Mouse (Mus musculus): ENCODE results near the gene Ptprn2.
A peak's percentile ranks its signal among the peaks of the same experiment; 100 is the strongest.

Ptprn2 gene

DNA sequence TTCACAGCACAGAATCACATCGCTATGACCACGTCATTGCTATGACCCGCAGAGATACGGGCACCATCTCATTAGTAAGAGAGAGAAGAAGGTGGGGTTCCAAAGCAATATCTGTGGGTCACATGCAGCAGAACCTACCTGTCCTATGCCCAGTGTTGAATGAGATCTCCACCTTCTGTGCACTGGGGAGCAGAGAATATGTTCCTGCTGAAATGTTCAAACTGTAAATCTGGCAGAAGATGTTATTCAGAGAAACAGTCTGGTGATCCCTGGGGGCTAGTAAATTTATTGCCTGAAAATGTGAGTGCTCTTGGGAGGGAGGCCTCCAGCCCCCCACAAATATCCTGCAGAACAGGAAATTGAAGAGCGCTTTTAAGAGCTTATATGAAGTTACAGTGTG, 490.0 kb downstream of the Ptprn2 start:
- no peak for DNase-seq (ENCODE audit: low spot score in 2 of 2)

DNA sequence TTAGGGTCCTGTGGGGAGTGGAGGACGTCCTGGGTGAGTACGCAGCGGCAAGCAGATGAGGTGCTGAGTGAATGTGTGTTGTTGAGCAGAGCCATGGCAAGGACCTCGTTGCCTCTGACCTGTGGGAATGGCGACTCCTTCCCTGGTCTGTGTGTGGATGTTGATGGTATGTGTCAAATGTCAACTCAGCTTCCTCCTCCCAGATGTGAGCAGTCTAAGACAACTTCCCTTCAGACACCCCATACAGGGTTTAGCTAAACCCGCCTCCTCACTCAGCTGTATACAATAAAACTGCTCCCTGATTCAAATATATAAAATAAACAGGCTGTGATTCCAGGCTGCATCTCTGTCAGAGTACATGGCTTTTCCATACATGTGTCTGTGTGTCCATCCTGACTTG, 491.5 kb downstream of the Ptprn2 start:
- DNase-seq (ENCODE audit: low spot score in 2 of 2) = no peak

DNA sequence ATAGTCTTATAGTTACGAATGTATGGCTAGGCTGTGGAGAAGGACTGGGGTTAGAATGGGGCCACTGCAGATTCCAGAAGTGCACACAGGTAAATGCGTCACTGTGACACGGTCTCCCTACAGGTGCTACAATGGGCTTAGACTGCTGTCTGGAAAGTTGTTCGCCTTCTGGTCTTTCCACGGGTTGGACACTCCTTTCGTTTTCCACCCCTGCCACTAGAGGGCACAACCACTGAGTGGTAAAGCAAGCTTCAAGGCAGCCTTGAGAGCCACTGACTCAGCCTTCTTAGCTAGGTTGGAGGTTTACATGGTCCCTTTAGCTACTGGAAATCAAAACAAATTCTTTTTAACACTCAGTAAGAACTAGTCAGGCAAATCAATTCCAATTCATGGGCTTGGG, 492.7 kb downstream of the Ptprn2 start:
- no peak for DNase-seq (ENCODE audit: low spot score in 2 of 2)

DNA sequence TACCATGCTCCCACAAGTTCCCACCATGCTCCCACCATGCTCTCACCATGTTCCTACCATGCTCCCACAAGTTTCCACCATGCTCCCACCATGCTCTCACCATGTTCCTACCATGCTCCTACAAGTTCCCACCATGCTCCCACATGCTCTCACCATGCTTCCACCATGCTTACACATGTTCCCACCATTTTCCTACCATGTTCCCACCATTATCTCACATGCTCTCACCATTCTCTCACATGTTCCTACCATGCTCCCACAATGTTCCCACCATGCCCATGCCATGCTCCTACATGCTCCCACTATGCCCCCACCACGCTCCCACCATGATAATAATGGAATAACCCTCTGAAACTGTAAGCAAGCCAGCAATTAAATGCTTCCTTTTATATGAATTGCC, 495.8 kb downstream of the Ptprn2 start:
- DNase-seq (ENCODE audit: low spot score in 2 of 2) = no peak

DNA sequence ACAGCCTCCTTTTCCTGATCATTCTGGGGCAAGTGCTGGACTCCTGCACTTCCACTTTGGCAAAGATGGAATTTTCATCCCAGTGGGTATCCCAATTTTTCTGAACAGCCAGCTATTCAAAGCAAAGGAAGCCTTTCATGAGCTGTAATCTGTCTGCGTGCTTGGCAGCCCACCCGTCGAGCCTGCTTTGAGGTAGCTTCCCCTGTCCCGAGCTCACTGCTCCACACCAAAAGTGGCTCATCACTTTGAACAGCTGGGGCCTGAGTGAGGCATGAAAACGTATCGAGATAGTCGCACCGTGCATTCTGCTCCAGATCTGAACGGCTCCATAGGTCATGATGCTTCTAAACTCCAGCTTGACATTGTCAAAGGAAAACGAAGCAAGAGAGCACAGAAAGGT, 503.6 kb downstream of the Ptprn2 start:
- DNase-seq (ENCODE audit: low spot score in 2 of 2) = no peak

DNA sequence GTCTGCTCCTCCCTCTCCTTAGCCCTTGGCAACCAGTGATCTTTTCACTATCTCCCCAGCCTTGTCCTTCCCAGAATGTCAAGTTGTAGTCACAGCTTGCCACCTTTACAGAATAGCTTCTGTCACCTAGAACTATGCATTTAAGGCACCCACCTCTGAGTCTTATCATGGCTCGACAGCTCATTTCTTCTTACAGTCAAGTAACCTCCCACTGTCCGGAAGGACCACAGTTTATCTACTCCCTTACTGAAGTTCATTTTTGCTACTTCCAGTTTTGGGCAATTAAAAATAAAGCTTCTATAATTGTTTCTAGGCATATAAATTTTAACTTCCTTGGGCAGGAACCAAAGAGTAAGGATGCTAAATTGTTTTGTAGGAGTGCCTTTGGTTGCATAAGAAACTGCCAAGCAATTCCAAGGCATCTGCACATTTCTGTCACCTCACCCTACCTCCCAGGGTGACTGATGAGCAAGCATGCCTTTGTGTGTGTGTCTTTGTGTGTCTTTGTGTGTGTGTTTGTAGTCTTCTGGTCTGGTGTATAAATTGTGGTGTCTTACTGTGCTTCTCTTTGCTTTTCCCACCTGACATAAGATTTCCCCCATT, 516.1 kb downstream of the Ptprn2 start:
- DNase-seq (ENCODE audit: low spot score in 2 of 2) = no peak

DNA sequence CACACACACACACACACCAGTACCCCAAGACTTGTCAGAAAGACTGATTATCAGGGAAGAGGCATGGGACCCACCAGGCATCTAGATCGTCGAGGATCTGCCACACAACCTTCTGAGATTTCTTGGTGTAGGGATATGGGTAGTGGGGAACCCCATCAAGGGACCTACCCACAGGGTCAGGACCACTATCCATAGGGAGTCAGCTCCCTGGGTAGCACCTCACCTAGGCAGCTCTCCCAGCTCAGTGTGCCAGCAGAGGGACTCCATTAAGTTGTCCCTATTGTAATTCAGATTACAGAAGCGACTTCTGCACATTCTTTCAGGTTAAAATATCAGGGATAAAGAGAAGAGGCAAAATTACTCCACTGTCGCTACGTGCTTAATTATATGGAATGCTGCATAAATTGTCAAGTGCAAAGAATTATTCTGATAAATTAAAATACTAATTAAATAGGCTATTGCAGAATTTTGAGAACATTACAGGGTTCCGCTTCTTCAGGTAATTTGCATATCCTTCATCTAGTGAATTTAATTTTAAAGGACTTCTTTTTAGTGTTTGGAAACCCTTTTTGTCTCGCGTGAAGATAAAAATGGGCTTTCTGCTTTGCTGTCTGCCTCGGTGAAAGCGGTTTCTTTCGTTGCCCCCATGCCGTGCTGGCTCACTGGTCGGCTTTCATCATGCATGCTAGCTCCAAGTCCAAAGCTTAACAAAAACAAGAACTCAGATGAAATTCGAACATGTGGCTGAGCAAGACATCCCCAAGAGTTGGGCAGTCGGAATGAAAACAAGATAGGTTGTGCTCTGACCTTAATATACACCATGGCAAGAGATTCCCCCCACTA, 531.5 kb downstream of the Ptprn2 start:
- DNase-seq (ENCODE audit: low spot score in 2 of 2) = no peak

DNA sequence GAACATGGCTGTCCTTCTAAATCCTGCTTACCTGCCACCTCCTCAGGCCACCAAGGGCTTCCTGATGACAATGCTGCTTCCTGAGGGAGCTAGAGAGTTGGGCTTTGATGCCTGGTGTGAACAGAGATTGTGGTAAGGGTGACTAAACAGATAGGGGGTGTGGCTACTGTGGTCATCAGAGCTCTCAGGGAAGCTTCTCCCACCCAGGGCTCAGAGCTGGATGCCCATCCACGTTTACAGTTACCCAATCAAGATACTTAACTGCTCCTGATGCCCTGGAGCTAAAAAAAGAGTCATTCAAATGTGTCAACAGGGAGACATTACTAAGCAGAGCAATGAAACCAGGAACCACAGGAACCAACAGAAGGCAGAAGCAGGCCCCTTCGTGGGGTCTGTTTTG, 532.4 kb downstream of the Ptprn2 start:
- no peak for DNase-seq (ENCODE audit: low spot score in 2 of 2)

DNA sequence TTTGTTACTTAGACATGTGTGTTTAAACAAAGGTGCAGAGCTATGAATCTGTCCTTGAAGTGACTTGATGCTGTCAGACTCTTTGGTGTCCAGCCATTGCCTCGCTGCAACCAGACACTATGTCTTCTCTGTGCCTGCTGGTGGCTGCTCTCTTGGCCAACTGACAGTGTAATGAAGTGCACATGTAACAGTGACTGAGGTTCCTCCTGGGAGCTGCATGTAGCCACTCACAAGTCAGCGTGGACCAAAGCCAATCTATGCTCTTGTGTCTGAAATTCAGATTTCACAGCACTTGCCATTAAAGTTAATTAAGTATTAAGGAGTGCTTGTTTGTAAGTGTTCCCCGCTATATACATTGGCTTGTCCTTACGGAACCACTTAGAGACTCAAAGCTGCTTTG, 537.7 kb downstream of the Ptprn2 start:
- DNase-seq (ENCODE audit: low spot score in 2 of 2) = no peak

DNA sequence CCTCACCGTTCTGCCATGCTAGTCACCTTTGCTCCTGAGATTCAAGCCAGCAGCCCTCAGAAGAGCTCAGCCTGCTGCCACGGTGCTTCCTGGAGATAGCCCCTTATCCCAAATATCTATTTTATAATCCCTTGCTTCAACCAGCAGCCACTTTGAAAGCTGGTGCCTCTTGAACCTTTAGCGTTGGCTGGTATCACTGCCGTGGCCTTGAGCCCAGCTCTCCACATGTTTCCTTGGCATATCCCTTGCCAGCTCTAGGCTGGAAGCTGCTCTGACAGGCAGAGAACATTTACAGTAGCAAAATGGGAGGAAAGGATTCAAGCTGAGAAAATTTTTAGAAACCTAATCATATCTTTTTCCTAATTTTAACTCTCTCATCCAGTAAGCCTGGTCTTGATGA, 539.4 kb downstream of the Ptprn2 start:
- DNase-seq (ENCODE audit: low spot score in 2 of 2) = no peak

DNA sequence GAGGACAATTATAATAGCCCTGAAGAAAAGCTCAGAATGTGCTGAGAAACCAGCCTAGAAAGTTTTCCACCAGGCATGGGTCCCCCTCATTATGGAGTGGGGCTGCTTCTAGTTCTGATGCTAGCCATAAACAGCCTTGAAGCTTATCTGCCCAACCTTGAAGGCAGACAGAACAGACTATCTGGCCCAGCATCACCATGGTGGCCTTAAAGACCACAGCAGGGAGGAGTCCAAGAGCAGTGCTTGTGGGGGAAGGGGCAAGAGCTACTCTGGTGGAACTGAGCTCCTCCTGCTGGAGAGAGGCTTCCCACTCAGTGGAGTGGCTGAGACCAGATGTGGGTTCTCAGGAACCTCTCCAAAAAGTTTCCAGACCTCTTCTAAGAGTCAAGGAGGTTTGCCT, 540.2 kb downstream of the Ptprn2 start:
- no peak for DNase-seq (ENCODE audit: low spot score in 2 of 2)

DNA sequence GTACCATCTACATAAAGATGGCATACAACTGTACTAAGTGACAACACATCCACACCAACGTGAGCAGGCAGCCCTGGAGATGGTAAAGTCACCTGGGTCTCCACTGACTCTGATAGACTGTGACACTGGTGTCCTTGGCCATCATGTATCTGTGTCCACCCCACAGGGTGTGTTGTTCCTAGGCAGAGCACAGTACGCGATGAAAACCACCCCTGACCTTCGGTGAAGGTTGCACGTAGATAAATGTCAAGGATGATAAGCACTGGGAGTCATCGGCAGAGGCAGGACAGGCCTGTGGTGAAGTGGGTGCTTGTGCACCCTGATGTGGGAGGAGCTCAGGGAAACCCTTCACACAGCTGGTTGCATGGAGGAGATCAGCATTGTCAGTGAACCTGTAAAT, 541.8 kb downstream of the Ptprn2 start:
- no peak for DNase-seq (ENCODE audit: low spot score in 2 of 2)

DNA sequence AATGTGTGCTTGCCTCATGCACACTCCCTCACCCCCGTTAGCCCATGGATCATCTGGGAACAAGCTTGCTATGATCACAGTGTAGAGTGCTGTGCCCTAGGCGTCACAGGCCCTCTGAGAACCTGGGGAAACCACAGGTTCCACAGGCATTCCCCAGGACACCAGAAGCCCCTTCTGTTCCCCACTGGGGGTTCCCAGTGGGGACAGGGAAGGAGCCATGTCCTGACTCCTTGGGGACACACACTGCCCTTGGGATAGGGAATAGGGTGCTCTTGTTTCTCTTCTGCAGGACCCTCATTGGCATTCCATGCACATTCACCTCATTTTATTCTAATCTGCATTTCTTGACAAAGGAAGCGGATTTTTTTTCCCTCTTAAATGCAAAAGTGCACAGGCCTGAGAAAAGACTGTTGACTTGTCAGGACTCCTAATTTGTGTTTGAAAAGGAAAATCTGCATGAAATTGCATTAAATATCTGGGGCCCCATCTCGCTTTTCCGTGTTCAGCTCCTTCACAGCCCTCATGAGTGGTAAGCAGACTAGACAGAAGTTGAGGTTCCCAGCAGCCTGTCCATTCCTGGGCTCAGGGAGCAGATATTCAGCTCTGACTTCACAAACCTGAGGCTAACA, 542.9 kb downstream of the Ptprn2 start:
- no peak for DNase-seq (ENCODE audit: low spot score in 2 of 2)

DNA sequence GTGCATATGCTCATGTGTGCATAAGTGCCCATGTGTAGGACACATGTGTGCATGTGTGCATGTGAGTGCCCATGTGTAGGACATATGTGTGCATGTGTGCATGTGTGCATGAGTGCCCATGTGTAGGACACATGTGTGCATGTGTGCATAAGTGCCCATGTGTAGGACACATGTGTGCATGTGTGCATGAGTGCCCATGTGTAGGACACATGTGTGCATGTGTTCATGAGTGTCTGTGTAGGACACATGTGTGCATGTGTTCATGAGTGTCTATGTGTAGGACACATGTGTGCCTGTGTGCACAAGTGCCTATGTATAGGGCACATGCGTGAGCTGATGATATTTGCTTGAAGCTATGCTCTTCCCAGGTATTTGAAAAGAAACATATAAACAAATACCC, 547.7 kb downstream of the Ptprn2 start:
- no peak for DNase-seq (ENCODE audit: low spot score in 2 of 2)

DNA sequence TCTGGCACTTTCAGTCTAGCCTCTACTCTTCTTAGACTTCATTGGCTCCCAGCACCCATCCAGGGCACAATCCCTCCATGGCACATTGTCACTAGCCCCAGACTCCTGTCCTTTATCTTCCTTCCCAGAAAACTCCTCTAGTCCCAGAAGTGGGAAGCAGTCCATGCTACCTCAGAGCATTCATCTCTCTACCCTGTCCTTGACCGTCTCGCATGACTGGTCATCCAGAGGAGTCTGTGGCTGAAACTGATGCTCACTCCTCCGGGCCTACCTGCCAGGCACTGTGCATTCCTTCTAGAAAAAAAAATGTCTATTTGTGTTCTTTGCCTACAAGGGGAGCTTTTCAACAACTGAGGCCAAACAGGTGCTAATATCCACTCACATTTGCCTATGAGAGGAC, 549.0 kb downstream of the Ptprn2 start:
- DNase-seq (ENCODE audit: low spot score in 2 of 2) = no peak

DNA sequence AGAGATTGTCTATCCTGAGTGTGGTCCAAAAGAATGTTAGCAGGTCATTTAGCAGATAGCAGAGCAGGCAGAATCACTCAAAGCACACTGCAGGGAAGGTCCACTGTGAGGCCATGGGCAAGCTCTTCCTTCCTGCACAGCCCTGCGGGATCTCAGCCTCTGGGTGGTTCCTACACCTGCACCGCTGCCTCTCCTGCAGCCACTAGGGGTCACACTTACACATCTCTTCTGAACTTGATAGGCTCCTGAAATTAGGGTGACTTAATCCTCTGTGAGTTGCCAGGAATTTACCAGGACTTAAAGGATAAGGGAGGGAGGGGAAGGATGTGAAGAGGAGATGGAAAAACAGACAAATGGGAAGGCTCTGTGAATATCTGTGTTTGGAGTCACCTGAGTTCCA, 549.7 kb downstream of the Ptprn2 start:
- DNase-seq (ENCODE audit: low spot score in 2 of 2) = peak; percentile 41 to 66

DNA sequence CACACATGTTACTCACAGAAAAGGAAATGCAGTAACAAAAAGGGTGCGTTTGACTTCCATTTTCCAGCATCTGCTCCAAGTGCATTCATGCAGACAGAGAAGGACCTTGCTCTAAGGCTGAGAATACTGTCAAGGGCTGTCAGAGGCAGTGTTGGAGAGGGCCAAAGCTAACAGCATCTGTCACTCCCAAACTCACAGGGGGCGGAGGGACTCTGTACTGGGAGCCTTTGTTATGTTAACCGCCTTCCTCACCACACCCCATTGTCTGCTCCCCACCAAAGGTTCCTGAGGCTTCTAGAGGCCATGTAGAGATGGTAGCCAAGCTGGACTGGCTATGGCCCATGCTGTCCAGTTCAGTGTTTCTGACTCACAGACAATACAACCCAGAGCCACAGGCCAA, 553.9 kb downstream of the Ptprn2 start:
- no peak for DNase-seq (ENCODE audit: low spot score in 2 of 2)

DNA sequence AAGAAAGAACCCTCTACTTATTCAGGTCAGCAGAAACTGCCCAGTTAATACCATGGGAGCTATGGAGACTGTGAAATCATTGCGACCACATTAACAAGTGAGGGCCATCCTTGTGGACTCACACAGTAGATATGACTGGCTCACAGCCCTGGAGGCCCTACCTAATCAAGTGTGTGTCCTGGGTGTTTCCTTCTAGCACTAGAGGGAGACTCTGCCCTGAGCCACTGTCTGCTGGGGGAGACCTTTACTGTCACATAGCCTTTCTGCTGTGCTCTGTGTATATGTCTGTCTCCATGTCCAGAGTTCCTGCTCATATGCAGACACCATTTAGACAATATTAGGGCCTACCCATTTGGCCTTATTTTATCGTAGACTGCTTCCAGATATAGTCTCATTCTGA, 555.9 kb downstream of the Ptprn2 start:
- no peak for DNase-seq (ENCODE audit: low spot score in 2 of 2)

DNA sequence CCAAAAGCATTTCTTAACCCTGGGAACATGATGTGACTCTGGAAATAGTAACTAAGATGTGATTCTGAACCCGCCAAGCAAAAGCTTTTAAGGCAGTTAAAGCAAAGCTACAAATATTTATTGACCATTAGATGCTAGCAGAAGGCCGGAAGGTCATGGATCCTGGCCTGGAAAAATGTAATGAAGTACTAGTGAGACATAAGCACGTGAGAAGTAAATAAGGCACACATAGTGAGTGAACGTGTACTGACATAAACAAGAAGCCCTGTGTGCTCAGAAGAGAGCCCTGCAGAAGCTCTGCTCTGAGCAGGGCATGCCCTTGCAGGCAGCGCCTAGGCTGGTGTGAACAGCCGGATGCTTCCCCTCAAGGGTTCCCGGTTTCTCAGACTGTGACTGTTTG, 557.2 kb downstream of the Ptprn2 start:
- DNase-seq (ENCODE audit: low spot score in 2 of 2) = no peak

DNA sequence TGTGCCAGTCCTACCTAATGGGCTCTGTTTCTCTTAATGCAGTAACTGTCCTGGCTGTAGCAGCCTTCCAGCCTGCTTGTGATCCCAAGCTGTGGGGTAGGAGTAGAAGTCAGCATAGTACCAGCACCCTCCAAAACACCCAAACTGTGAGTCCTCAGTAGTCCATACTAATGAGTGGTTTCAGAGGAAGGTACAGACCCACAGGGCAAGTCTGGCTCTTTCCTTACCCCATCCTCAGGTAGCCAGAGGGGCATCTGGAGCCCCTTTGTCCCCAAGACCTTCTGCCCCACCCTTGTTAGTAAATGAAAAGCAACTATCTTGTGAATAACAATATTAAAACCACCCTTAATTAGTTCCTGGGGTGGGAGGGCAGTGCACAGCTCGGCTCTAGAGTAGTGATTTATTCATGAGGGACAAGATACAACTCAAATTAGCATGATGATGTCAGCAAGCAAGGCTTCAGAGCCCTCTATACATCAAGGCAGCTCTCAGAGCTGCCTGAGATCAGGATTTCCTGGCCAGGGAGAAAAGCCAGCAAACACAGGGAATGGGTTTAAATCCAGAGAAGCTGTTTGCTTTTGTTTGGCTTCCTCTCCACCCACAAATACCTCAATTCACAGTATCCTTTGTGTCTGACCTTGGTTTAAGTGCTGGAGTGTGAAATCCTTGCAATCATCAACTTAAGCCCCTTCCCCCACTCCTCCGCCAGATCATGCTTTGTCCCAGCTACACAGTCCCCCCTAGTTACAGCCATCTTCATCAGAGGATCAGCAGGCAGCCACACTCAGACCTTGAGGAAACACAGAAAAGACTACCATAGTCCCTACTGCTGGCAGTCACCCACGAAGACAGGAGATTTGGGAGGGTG, 562.1 kb downstream of the Ptprn2 start:
- DNase-seq (ENCODE audit: low spot score in 2 of 2) = no peak

DNA sequence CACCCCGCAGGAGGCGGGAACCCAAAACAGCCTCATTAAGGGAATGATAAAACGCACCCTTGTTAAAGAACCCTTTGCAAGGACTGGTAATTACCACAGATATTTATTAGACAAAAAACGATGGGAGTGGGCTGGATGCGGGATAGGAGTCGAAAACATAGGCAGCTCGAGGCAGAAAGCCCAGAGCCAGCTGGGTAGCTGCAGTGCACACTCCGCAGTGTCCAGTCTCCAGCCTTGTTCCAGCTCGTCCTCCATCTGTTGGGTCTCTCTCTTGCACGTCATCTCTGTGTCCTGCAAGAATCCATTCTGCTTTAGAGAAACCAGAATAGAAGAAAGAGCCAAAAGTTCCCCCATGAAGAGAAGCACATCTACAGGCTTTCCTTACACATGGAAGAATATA, 564.3 kb downstream of the Ptprn2 start:
- no peak for DNase-seq (ENCODE audit: low spot score in 2 of 2)

DNA sequence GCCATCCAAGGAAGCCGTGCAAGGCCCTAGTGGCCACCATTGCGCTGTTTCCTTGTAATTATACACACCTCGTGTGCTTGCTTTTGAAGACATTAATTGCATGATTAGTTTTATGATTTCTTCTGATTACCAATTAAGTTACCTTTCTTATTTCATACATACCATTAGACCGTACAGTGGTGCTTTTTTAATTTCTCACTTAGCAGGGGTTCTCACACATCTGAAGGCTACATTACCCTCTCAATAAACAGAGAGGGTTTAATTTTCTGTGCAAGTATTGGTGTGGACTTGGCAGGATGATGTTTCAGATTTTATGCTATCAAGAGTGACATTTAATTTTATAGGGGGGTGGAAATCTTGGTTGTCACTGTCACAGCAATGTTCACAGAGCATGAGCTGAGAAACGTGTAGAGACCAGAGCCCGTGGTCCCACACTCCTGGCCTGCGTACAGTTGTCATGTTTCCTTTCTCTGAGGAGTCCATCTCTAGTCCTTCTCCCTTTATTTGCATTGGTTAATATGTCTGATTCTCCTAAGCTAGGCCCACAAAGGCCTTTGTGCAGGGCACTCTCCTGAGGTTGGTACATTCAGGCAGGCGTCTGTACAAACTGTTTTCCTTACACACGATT, 567.8 kb downstream of the Ptprn2 start:
- no peak for DNase-seq (ENCODE audit: low spot score in 2 of 2)

All from frontal cortex, postnatal 25 days (tissue).